Mouse (Mus musculus) midbrain, embryonic 11.5 days (tissue): ENCODE data around the gene Tac4. TPM values are rescaled to one million over a fixed set of nuclear protein-coding genes. Genes with fewer than 3 reads are reported as not detected.

Experiments
- ATAC-seq: fragments of 200-750 bp; cut with Nextera tagmentation; 2 replicates; pipeline ENCODE4 v1.8.0; 2017; ENCODE audit warnings: moderate TSS enrichment, moderate library complexity; ENCODE audit not compliant: low FRiP score
- DNase-seq: peaks from one replicate; pipeline ENCODE4 v3.0.0; 2015; ENCODE audit warnings: low spot score; ENCODE audit errors: missing footprints
- H3K27ac ChIP-seq: fragments of 300-500 bp; sonication (generic); 2 replicates; pipeline ENCODE4 v1.5.1; 2014; ENCODE audit warnings: low read depth, low read length
- H3K27me3 ChIP-seq: fragments of 300-500 bp; sonication (generic); 2 replicates; pipeline ENCODE4 v1.6.1; 2014; ENCODE audit warnings: mild to moderate bottlenecking, low read length, moderate library complexity, mixed read lengths; ENCODE audit not compliant: control insufficient read depth, insufficient read depth
- H3K36me3 ChIP-seq: fragments of 300-500 bp; sonication (generic); 2 replicates; pipeline ENCODE4 v1.6.1; 2014; ENCODE audit warnings: mild to moderate bottlenecking, low read length, moderate library complexity, mixed read lengths; ENCODE audit not compliant: control insufficient read depth, insufficient read depth
- H3K4me1 ChIP-seq: fragments of 300-500 bp; sonication (generic); 2 replicates; pipeline ENCODE4 v1.6.1; 2014; ENCODE audit warnings: low read length; ENCODE audit not compliant: control insufficient read depth, insufficient read depth
- H3K4me2 ChIP-seq: fragments of 300-500 bp; sonication (generic); 2 replicates; pipeline ENCODE4 v1.6.1; 2014; ENCODE audit warnings: mild to moderate bottlenecking, moderate library complexity
- H3K4me3 ChIP-seq: fragments of 300-500 bp; sonication (generic); 2 replicates; pipeline ENCODE4 v1.5.1; 2014; ENCODE audit warnings: low read depth, low read length
- H3K9ac ChIP-seq: fragments of 300-500 bp; sonication (generic); 2 replicates; pipeline ENCODE4 v1.6.1; 2014; ENCODE audit warnings: low read length
- H3K9me3 ChIP-seq: fragments of 300-500 bp; sonication (generic); 2 replicates; pipeline ENCODE4 v1.6.1; 2016; ENCODE audit warnings: low read length; ENCODE audit not compliant: control insufficient read depth
- WGBS: fragments of 180-500 bp; shearing (Covaris S2); extraction: QIAGEN DNeasy Blood & Tissue Kit; methylation state at CpG from one replicate; pipeline ENCODE4 v1.1.7; 2014; 5-methylcytosine and 5-hydroxymethylcytosine counted together
- polyA plus RNA-seq: library from polyadenylated mRNA; unstranded; fragments of >200 nt; fragmentation: Nextera tagmentation; extraction: Ambion mirVana; gene quantifications from 2 replicates; pipeline ENCODE4 v1.2.1, GENCODE M21; 2014

Tac4 gene
- polyA plus RNA-seq, 1 experiment from 2014 or later: not detected

GRCm38 (mm10) chr11:95273661-95274060 lies 12.3 kb downstream of the Tac4 start:
- ATAC-seq: no peak
- H3K27me3 ChIP-seq: no peaks in the 10 kb centered on the region
- no peak overlapping the region for H3K27ac ChIP-seq
- no peak overlapping the region for H3K4me3 ChIP-seq
- peaks cover 38% of the 10 kb centered on the region for H3K36me3 ChIP-seq
- no peak overlapping the region for H3K9ac ChIP-seq
- H3K9me3 ChIP-seq: no peaks in the 10 kb centered on the region
- no peaks in the 10 kb centered on the region for H3K4me1 ChIP-seq
- 86% methylated on average over 5 of the region's 5 CpGs for whole genome bisulfite sequencing
- H3K4me2 ChIP-seq: no peak overlapping the region
- no peak for DNase-seq

- Histone ChIP-seq H3K4me3 (no peak overlapping the region), H3K4me1 (no peaks in the 10 kb centered on the region), H3K27me3 (no peaks in the 10 kb centered on the region), H3K36me3 (peaks cover 38% of the 10 kb centered on the region), H3K9ac (no peak overlapping the region), H3K9me3 (no peaks in the 10 kb centered on the region), H3K4me2 (no peak overlapping the region), H3K27ac (no peak overlapping the region)
- DNase-seq: no peak
- 78% methylated on average over 3 of the region's 3 CpGs for WGBS
- ATAC-seq: no peak
These were observed 13.3 kb downstream of the Tac4 start for GRCm38 (mm10) chr11:95274613-95275012.

- Histone ChIP-seq H3K4me2 (no peak overlapping the region), H3K4me1 (no peaks in the 10 kb centered on the region), H3K9ac (no peak overlapping the region), H3K27me3 (no peaks in the 10 kb centered on the region), H3K9me3 (no peaks in the 10 kb centered on the region), H3K4me3 (no peak overlapping the region), H3K27ac (no peak overlapping the region), H3K36me3 (peaks cover 44% of the 10 kb centered on the region)
- no peak for ATAC-seq
- WGBS: 91% methylated on average over 6 of the region's 6 CpGs
- no peak for DNase-seq
These were observed 14.7 kb downstream of the Tac4 start for GRCm38 (mm10) chr11:95276056-95276455.

GRCm38 (mm10) chr11:95279061-95279659 lies 17.8 kb downstream of the Tac4 start:
- WGBS: 93% methylated on average over 4 of the region's 4 CpGs
- no peaks in the 10 kb centered on the region for H3K4me1 ChIP-seq

GRCm38 (mm10) chr11:95282331-95282730 lies 21.0 kb downstream of the Tac4 start:
- no peak for ATAC-seq
- Histone ChIP-seq H3K9ac (no peak overlapping the region), H3K4me1 (no peaks in the 10 kb centered on the region), H3K27ac (no peak overlapping the region), H3K27me3 (no peaks in the 10 kb centered on the region), H3K4me2 (no peak overlapping the region), H3K9me3 (no peaks in the 10 kb centered on the region), H3K4me3 (no peak overlapping the region), H3K36me3 (peaks cover 32% of the 10 kb centered on the region)
- WGBS: 92% methylated on average over 5 of the region's 5 CpGs
- no peak for DNase-seq

More at GRCm38 (mm10) chr11:95279061-95279659, 17.8 kb downstream of the Tac4 start:
- Histone ChIP-seq H3K36me3 (peaks cover 42% of the 10 kb centered on the region), H3K9me3 (no peaks in the 10 kb centered on the region), H3K27me3 (no peaks in the 10 kb centered on the region), H3K27ac (no peak overlapping the region), H3K9ac (no peak overlapping the region), H3K4me2 (no peak overlapping the region), H3K4me3 (no peak overlapping the region)
- ATAC-seq (no peak), DNase-seq (no peak)

GRCm38 (mm10) chr11:95291998-95292397 lies 30.7 kb downstream of the Tac4 start:
- no peak overlapping the region for H3K4me2 ChIP-seq
- H3K27ac ChIP-seq: no peak overlapping the region
- no peaks in the 10 kb centered on the region for H3K4me1 ChIP-seq
- no peak overlapping the region for H3K4me3 ChIP-seq
- WGBS: 81% methylated on average over 4 of the region's 4 CpGs
- H3K9ac ChIP-seq: no peak overlapping the region
- no peaks in the 10 kb centered on the region for H3K27me3 ChIP-seq
- ATAC-seq (no peak), DNase-seq (no peak)
- peaks cover 16% of the 10 kb centered on the region for H3K36me3 ChIP-seq
- no peaks in the 10 kb centered on the region for H3K9me3 ChIP-seq

- Histone ChIP-seq H3K4me2 (no peak overlapping the region), H3K9me3 (no peaks in the 10 kb centered on the region), H3K27me3 (no peaks in the 10 kb centered on the region), H3K9ac (no peak overlapping the region), H3K4me3 (no peak overlapping the region), H3K4me1 (no peaks in the 10 kb centered on the region), H3K36me3 (peaks cover 20% of the 10 kb centered on the region), H3K27ac (no peak overlapping the region)
- DNase-seq (no peak), ATAC-seq (no peak)
- WGBS: 93% methylated on average over 8 of the region's 8 CpGs
These were observed 31.8 kb downstream of the Tac4 start for GRCm38 (mm10) chr11:95293017-95293624.

GRCm38 (mm10) chr11:95295736-95296135 lies 34.4 kb downstream of the Tac4 start:
- Histone ChIP-seq H3K27me3 (no peaks in the 10 kb centered on the region), H3K9ac (no peak overlapping the region), H3K27ac (no peak overlapping the region), H3K4me3 (no peak overlapping the region), H3K4me1 (no peaks in the 10 kb centered on the region), H3K9me3 (no peaks in the 10 kb centered on the region), H3K4me2 (no peak overlapping the region), H3K36me3 (peaks cover 25% of the 10 kb centered on the region)
- WGBS: 96% methylated on average over 13 of the region's 13 CpGs
- DNase-seq (peak; percentile 17), ATAC-seq (no peak)

GRCm38 (mm10) chr11:95298146-95298545 lies 36.8 kb downstream of the Tac4 start:
- 24% methylated on average over 2 of the region's 2 CpGs for WGBS
- Histone ChIP-seq H3K4me1 (no peaks in the 10 kb centered on the region), H3K9me3 (no peaks in the 10 kb centered on the region), H3K27ac (no peak overlapping the region), H3K36me3 (peaks cover 29% of the 10 kb centered on the region), H3K4me3 (no peak overlapping the region), H3K9ac (no peak overlapping the region), H3K27me3 (no peaks in the 10 kb centered on the region), H3K4me2 (no peak overlapping the region)
- DNase-seq (peak; percentile 86), ATAC-seq (no peak)
